Mouse (Mus musculus): ENCODE data around the gene Cel. TPM values are rescaled to one million over a fixed set of nuclear protein-coding genes. Genes with fewer than 3 reads are reported as not detected.

Gene Cel
- total RNA-seq (2014; rRNA removed; ENCODE audit: low replicate concordance) (not detected in 2 replicates), polyA plus RNA-seq (2015; fragmentation: Nextera tagmentation; extraction: Ambion mirVana) (not detected in 2 replicates)

- Histone ChIP-seq H3K9me3 (replicated peaks; ENCODE audit: control insufficient read depth, low read length) (no peaks in the 10 kb centered on the region), H3K27me3 (ENCODE audit: control insufficient read depth, insufficient read depth, low read length) (no peaks in the 10 kb centered on the region), H3K4me3 (ENCODE audit: low read depth, low read length) (no peak within 1 kb of the TSS), H3K4me2 (ENCODE audit: low read depth, low read length) (no peak within 1 kb of the TSS), H3K9ac (replicated peaks; ENCODE audit: low read depth, low read length) (no peak within 1 kb of the TSS), H3K36me3 (replicated peaks; ENCODE audit: control insufficient read depth, insufficient read depth, low read length) (peaks cover 26% of the 10 kb centered on the region), H3K4me1 (ENCODE audit: control insufficient read depth, insufficient read depth) (no peaks in the 10 kb centered on the region), H3K27ac (ENCODE audit: low read depth) (no peak within 1 kb of the TSS)
- no peak for ATAC-seq (ENCODE audit: insufficient read depth, low read depth)
- TF ChIP-seq EP300 (IDR thresholded peaks at IDR 0.05; ENCODE audit: low read depth) (no peak), CTCF (IDR thresholded peaks at IDR 0.05; ENCODE audit: low read depth) (no peak)
- WGBS = 65% methylated on average over 6 of the region's 6 CpGs
- no peak for DNase-seq (ENCODE audit: low spot score)
Measured at GRCm38 (mm10) chr2:28563303-28563702, at the start of gene Cel. Gene Cel, minus strand, starts transcription at chr2:28563403.

DNA sequence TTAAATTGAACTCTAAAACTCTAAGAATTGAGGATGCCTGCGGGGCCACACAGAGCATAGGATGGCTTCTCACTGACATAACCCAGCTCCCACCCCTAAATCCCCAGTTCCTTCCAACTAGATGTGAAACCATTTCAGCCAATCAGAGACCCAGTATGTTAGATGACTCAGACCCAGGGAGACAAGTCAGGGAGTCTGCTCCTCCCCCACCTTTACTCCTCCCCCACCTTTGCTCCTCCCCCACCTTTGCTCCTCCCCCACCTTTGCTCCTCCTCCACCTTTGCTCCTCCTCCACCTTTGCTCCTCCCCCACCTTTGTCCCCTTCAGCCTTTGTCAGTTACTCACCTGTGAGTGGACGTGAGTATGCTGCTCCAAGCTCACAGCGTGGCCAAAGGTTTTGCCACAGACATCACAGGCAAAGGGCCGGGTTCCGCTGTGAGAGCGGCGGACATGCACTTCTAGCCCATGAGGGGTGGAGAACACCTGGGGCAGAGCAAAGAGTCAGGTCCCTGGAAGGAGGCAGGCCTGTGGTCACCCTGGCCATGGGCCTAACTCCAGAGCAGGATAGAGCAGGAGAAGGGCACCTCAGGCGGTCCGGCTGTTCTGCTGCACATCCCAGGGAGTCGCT lies 49.3 kb upstream of the Cel start:
- Histone ChIP-seq H3K4me2 (ENCODE audit: low read depth, low read length) (no peak overlapping the region), H3K9ac (replicated peaks; ENCODE audit: low read depth, low read length) (no peak overlapping the region), H3K4me1 (ENCODE audit: control insufficient read depth, insufficient read depth) (no peaks in the 10 kb centered on the region), H3K4me3 (ENCODE audit: low read depth, low read length) (no peak overlapping the region), H3K27ac (ENCODE audit: low read depth) (no peak overlapping the region), H3K36me3 (replicated peaks; ENCODE audit: control insufficient read depth, insufficient read depth, low read length) (no peaks in the 10 kb centered on the region), H3K9me3 (replicated peaks; ENCODE audit: control insufficient read depth, low read length) (no peaks in the 10 kb centered on the region), H3K27me3 (ENCODE audit: control insufficient read depth, insufficient read depth, low read length) (no peaks in the 10 kb centered on the region; the same call in 1 of the 2 replicates)
- ATAC-seq (ENCODE audit: insufficient read depth, low read depth) (no peak), DNase-seq (ENCODE audit: low spot score) (no peak)
- 73% methylated on average over 10 of the region's 10 CpGs for WGBS
- TF ChIP-seq EP300 (IDR thresholded peaks at IDR 0.05; ENCODE audit: low read depth) (no peak), CTCF (IDR thresholded peaks at IDR 0.05; ENCODE audit: low read depth) (no peak)

- 80% methylated on average over 17 of the region's 17 CpGs for WGBS
- no peak for DNase-seq (ENCODE audit: low spot score)
- no peak for ATAC-seq (ENCODE audit: insufficient read depth, low read depth)
Measured at GRCm38 (mm10) chr2:28611407-28611787, 48.2 kb upstream of the Cel start.

GRCm38 (mm10) chr2:28610716-28611406 lies 47.7 kb upstream of the Cel start:
- no peak for DNase-seq (ENCODE audit: low spot score)
- WGBS = 82% methylated on average over 12 of the region's 12 CpGs
- no peaks in the 10 kb centered on the region for H3K36me3 ChIP-seq (replicated peaks; ENCODE audit: control insufficient read depth, insufficient read depth, low read length)
- no peaks in the 10 kb centered on the region; the same call in 1 of the 2 replicates for H3K27me3 ChIP-seq (ENCODE audit: control insufficient read depth, insufficient read depth, low read length)
- H3K27ac ChIP-seq (ENCODE audit: low read depth) = no peak overlapping the region
- H3K4me1 ChIP-seq (ENCODE audit: control insufficient read depth, insufficient read depth) = no peaks in the 10 kb centered on the region
- H3K9ac ChIP-seq (replicated peaks; ENCODE audit: low read depth, low read length) = no peak overlapping the region
- ATAC-seq (ENCODE audit: insufficient read depth, low read depth) = no peak
- TF ChIP-seq CTCF (IDR thresholded peaks at IDR 0.05; ENCODE audit: low read depth) (no peak), EP300 (IDR thresholded peaks at IDR 0.05; ENCODE audit: low read depth) (no peak)
- H3K4me3 ChIP-seq (ENCODE audit: low read depth, low read length) = no peak overlapping the region
- no peaks in the 10 kb centered on the region for H3K9me3 ChIP-seq (replicated peaks; ENCODE audit: control insufficient read depth, low read length)
- no peak overlapping the region for H3K4me2 ChIP-seq (ENCODE audit: low read depth, low read length)

More at GRCm38 (mm10) chr2:28611407-28611787, 48.2 kb upstream of the Cel start:
- Histone ChIP-seq H3K4me1 (ENCODE audit: control insufficient read depth, insufficient read depth) (no peaks in the 10 kb centered on the region), H3K9me3 (replicated peaks; ENCODE audit: control insufficient read depth, low read length) (no peaks in the 10 kb centered on the region), H3K36me3 (replicated peaks; ENCODE audit: control insufficient read depth, insufficient read depth, low read length) (no peaks in the 10 kb centered on the region), H3K4me3 (ENCODE audit: low read depth, low read length) (no peak overlapping the region), H3K4me2 (ENCODE audit: low read depth, low read length) (no peak overlapping the region), H3K27me3 (ENCODE audit: control insufficient read depth, insufficient read depth, low read length) (no peaks in the 10 kb centered on the region; the same call in 1 of the 2 replicates), H3K9ac (replicated peaks; ENCODE audit: low read depth, low read length) (no peak overlapping the region), H3K27ac (ENCODE audit: low read depth) (no peak overlapping the region)
- TF ChIP-seq CTCF (IDR thresholded peaks at IDR 0.05; ENCODE audit: low read depth) = no peak
- TF ChIP-seq EP300 (IDR thresholded peaks at IDR 0.05; ENCODE audit: low read depth) = no peak

DNA sequence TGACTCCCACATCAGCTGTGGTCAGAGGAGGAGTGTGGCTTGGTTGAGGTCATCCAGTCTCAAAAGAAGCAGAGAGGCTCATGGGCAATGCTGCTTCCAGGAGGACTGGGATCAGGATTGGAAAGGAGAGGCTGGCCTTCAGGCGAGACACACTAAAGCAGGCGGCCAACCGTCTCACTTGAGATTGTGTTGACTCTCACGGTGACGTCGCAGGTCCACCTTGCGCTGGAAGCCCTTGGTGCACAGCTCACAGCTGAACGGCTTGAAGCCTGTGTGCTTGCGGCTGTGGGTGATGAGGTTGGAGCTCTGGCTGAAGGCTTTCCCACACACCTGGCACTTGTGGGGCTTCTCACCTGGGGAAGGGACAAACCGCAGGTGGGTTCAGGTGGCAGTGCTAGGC lies 46.6 kb upstream of the Cel start:
- Histone ChIP-seq H3K9me3 (replicated peaks; ENCODE audit: control insufficient read depth, low read length) (no peaks in the 10 kb centered on the region), H3K4me3 (ENCODE audit: low read depth, low read length) (no peak overlapping the region), H3K4me2 (ENCODE audit: low read depth, low read length) (no peak overlapping the region), H3K27me3 (ENCODE audit: control insufficient read depth, insufficient read depth, low read length) (no peaks in the 10 kb centered on the region; the same call in 1 of the 2 replicates), H3K36me3 (replicated peaks; ENCODE audit: control insufficient read depth, insufficient read depth, low read length) (no peaks in the 10 kb centered on the region), H3K4me1 (ENCODE audit: control insufficient read depth, insufficient read depth) (no peaks in the 10 kb centered on the region), H3K27ac (ENCODE audit: low read depth) (no peak overlapping the region), H3K9ac (replicated peaks; ENCODE audit: low read depth, low read length) (no peak overlapping the region)
- TF ChIP-seq EP300 (IDR thresholded peaks at IDR 0.05; ENCODE audit: low read depth) (no peak), CTCF (IDR thresholded peaks at IDR 0.05; ENCODE audit: low read depth) (no peak)
- ATAC-seq (ENCODE audit: insufficient read depth, low read depth) (no peak), DNase-seq (ENCODE audit: low spot score) (no peak)
- 71% methylated on average over 10 of the region's 10 CpGs for WGBS
